Mouse (Mus musculus): ENCODE measurements at regions not wholly inside any gene's neighbourhood (a gene's known extent, or its start where the extent isn't known, plus 50 kb on each side); places are given as distances from the start of the nearest gene placed in this dataset.

GRCm38 (mm10) chr5:46278190-46278589 is 420.8 kb upstream of the Lcorl start:
- DNase-seq (ENCODE audit: low read depth, low spot score), result peak; percentile 20

- peak; percentile 4 for DNase-seq (ENCODE audit: low read depth, low spot score)
Measured at GRCm38 (mm10) chr5:46256730-46257129, 399.3 kb upstream of the Lcorl start.

- DNase-seq (ENCODE audit: low read depth, low spot score), result no peak
Measured at GRCm38 (mm10) chr5:46253940-46254339, 396.5 kb upstream of the Lcorl start.

- DNase-seq (ENCODE audit: low read depth, low spot score), result no peak
Measured at GRCm38 (mm10) chr5:46235364-46236067, 378.1 kb upstream of the Lcorl start.

- no peak for DNase-seq (ENCODE audit: low read depth, low spot score)
Measured at GRCm38 (mm10) chr5:46232780-46233179, 375.4 kb upstream of the Lcorl start.

GRCm38 (mm10) chr5:46228667-46229066 is 371.3 kb upstream of the Lcorl start:
- no peak for DNase-seq (ENCODE audit: low read depth, low spot score)

- DNase-seq (ENCODE audit: low read depth, low spot score), result no peak
Measured at GRCm38 (mm10) chr5:46212845-46213468, 355.5 kb upstream of the Lcorl start.

GRCm38 (mm10) chr5:46209076-46209475 is 351.7 kb upstream of the Lcorl start:
- no peak for DNase-seq (ENCODE audit: low read depth, low spot score)

GRCm38 (mm10) chr5:46203744-46204143 is 346.3 kb upstream of the Lcorl start:
- DNase-seq (ENCODE audit: low read depth, low spot score), result no peak

GRCm38 (mm10) chr5:46202457-46202772 is 345.0 kb upstream of the Lcorl start:
- DNase-seq (ENCODE audit: low read depth, low spot score), result no peak

GRCm38 (mm10) chr5:46201639-46202456 is 344.4 kb upstream of the Lcorl start:
- no peak for DNase-seq (ENCODE audit: low read depth, low spot score)

- no peak for DNase-seq (ENCODE audit: low read depth, low spot score)
Measured at GRCm38 (mm10) chr5:46186908-46187307, 329.5 kb upstream of the Lcorl start.

- no peak for DNase-seq (ENCODE audit: low read depth, low spot score)
Measured at GRCm38 (mm10) chr5:46182157-46182556, 324.7 kb upstream of the Lcorl start.

- DNase-seq (ENCODE audit: low read depth, low spot score), result no peak
Measured at GRCm38 (mm10) chr5:46172315-46172714, 314.9 kb upstream of the Lcorl start.

GRCm38 (mm10) chr5:46160774-46161173 is 303.4 kb upstream of the Lcorl start:
- DNase-seq (ENCODE audit: low read depth, low spot score), result no peak

GRCm38 (mm10) chr5:46151973-46152372 is 294.6 kb upstream of the Lcorl start:
- DNase-seq (ENCODE audit: low read depth, low spot score), result no peak

- DNase-seq (ENCODE audit: low read depth, low spot score), result no peak
Measured at GRCm38 (mm10) chr5:46150825-46151224, 293.4 kb upstream of the Lcorl start.

- DNase-seq (ENCODE audit: low read depth, low spot score), result no peak
Measured at GRCm38 (mm10) chr5:46149851-46150615, 292.6 kb upstream of the Lcorl start.

GRCm38 (mm10) chr5:46139024-46139423 is 281.6 kb upstream of the Lcorl start:
- DNase-seq (ENCODE audit: low read depth, low spot score), result no peak

- DNase-seq (ENCODE audit: low read depth, low spot score), result no peak
Measured at GRCm38 (mm10) chr5:46137695-46138094, 280.3 kb upstream of the Lcorl start.

- no peak for DNase-seq (ENCODE audit: low read depth, low spot score)
Measured at GRCm38 (mm10) chr5:46108020-46108419, 250.6 kb upstream of the Lcorl start.

- no peak for DNase-seq (ENCODE audit: low read depth, low spot score)
Measured at GRCm38 (mm10) chr5:46103350-46103749, 245.9 kb upstream of the Lcorl start.
